Mouse (Mus musculus) heart, embryonic 11.5 days (tissue): Measurements from ENCODE around the gene Plpp4. TPM values are rescaled to one million over a fixed set of nuclear protein-coding genes. Genes with fewer than 3 reads are reported as not detected.

Experiments used
- ATAC-seq: fragments of 200-750 bp; cut with Nextera tagmentation; replicated peaks from 2 replicates; pipeline ENCODE4 v1.8.0; 2017; ENCODE audit warnings: moderate library complexity; ENCODE audit not compliant: insufficient number of reproducible peaks, low FRiP score, low TSS enrichment
- H3K27ac ChIP-seq: fragments of 300-500 bp; sonication (generic); 2 replicates; pipeline ENCODE4 v1.5.1; 2014; ENCODE audit warnings: mild to moderate bottlenecking, low read depth, low read length
- H3K27me3 ChIP-seq: fragments of 300-500 bp; sonication (generic); 2 replicates; pipeline ENCODE4 v1.6.1; 2014; ENCODE audit warnings: mild to moderate bottlenecking, low read length, mixed read lengths; ENCODE audit not compliant: control insufficient read depth, insufficient read depth
- H3K36me3 ChIP-seq: fragments of 300-500 bp; sonication (generic); 2 replicates; pipeline ENCODE4 v1.6.1; 2014; ENCODE audit warnings: mild to moderate bottlenecking, low read length, moderate library complexity, mixed read lengths; ENCODE audit not compliant: control insufficient read depth, insufficient read depth
- H3K4me1 ChIP-seq: fragments of 300-500 bp; sonication (generic); 2 replicates; pipeline ENCODE4 v1.6.1; 2014; ENCODE audit warnings: low read length; ENCODE audit not compliant: control insufficient read depth, insufficient read depth
- H3K4me2 ChIP-seq: fragments of 300-500 bp; sonication (generic); 2 replicates; pipeline ENCODE4 v1.6.1; 2014; ENCODE audit warnings: mild to moderate bottlenecking, moderate library complexity
- H3K4me3 ChIP-seq: fragments of 300-500 bp; sonication (generic); 2 replicates; pipeline ENCODE4 v1.5.1; 2014; ENCODE audit warnings: low read depth, low read length
- H3K9ac ChIP-seq: fragments of 300-500 bp; sonication (generic); 2 replicates; pipeline ENCODE4 v1.6.1; 2014; ENCODE audit warnings: mild to moderate bottlenecking, low read depth, low read length, moderate library complexity
- H3K9me3 ChIP-seq: fragments of 300-500 bp; sonication (generic); replicated peaks from 2 replicates; pipeline ENCODE4 v1.6.1; 2016; ENCODE audit warnings: low read length; ENCODE audit not compliant: control insufficient read depth
- WGBS: fragments of 180-500 bp; shearing (Covaris S2); extraction: QIAGEN DNeasy Blood & Tissue Kit; methylation state at CpG from one replicate; pipeline ENCODE4 v1.1.7; 2014; ENCODE audit not compliant: insufficient replicate concordance; 5-methylcytosine and 5-hydroxymethylcytosine counted together
- polyA plus RNA-seq: library from polyadenylated mRNA; unstranded; fragments of >200 nt; fragmentation: Nextera tagmentation; extraction: Ambion mirVana; gene quantifications from 2 replicates; pipeline ENCODE4 v1.2.1, GENCODE M21; 2014

Gene Plpp4
- polyA plus RNA-seq, 1 experiment from 2014 or later = 0.21 TPM

DNA sequence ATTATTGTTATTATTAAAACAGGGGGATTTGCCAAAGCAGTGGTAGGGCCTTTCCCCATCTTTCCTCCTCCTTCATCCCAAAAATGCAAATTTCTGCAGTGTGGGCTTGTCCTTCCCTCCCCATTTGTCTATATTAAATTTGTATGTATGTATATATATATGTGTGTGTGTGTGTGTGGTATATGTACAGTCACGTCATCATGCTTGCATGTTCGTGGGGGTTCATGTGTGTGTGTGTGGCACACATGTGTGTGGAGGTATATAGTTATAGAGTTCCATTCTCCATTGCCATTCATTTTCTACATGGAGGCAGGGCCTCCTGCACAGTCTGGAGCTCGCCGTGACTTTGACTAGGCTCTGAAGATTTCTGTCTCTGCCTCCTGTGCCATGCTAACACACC, 22.0 kb downstream of the Plpp4 start:
- no peak overlapping the region for H3K9ac ChIP-seq
- no peak for ATAC-seq
- no peak overlapping the region for H3K27ac ChIP-seq
- H3K4me1 ChIP-seq = no peaks in the 10 kb centered on the region
- H3K9me3 ChIP-seq = no peaks in the 10 kb centered on the region
- 83% methylated on average over 4 of the region's 4 CpGs for WGBS
- H3K36me3 ChIP-seq = no peaks in the 10 kb centered on the region
- no peak overlapping the region for H3K4me3 ChIP-seq
- H3K27me3 ChIP-seq = peaks cover 2% of the 10 kb centered on the region; the same call in 1 of the 2 replicates
- H3K4me2 ChIP-seq = no peak overlapping the region

DNA sequence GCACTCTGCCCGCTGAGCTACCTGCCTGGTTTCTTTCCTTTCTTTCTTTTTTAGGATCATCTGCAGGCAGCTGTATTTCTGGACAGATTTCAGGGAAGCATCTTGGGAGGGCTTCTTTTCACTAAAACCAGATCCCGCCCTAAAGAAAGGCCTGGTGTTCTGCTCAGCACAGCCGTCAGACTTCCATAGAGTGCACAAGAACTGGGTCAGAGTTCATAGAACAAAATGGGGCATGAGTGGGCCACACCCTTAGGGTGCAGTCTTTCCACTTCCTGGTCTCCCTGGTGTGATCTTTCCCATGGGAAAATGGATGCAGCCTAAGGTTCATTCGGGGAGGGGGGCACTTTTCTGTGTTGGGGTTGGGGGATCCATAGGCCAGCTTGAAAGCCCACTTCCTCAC, 22.4 kb downstream of the Plpp4 start:
- Histone ChIP-seq H3K27me3 (peaks cover 2% of the 10 kb centered on the region; the same call in 1 of the 2 replicates), H3K9ac (no peak overlapping the region), H3K9me3 (no peaks in the 10 kb centered on the region), H3K27ac (no peak overlapping the region), H3K36me3 (no peaks in the 10 kb centered on the region), H3K4me2 (no peak overlapping the region), H3K4me3 (no peak overlapping the region), H3K4me1 (no peaks in the 10 kb centered on the region)
- WGBS = 60% methylated on average over 4 of the region's 4 CpGs
- no peak for ATAC-seq

DNA sequence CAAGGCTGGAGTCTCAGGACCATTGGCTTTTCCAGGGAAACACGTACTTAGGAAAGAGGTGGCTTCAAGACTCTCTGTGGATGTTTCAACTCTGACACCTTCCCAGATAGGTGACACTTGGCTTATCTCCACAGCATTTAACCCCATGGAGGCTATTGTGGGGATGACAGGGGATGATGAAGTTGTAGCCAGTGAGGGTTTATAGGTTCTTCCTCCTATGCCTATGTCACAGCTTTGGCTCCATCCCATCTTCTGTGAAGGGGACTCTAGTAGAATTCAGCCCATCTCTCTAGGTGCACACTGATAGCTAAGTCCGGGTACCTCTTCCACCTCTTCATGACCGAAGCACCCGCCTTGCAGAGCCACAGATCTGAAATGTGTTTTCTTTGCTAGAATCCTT, 25.1 kb downstream of the Plpp4 start:
- H3K27me3 ChIP-seq = peaks cover 2% of the 10 kb centered on the region; the same call in 1 of the 2 replicates
- no peak overlapping the region for H3K4me3 ChIP-seq
- peaks cover 3% of the 10 kb centered on the region; the same call in 1 of the 2 replicates for H3K4me1 ChIP-seq
- no peak for ATAC-seq
- H3K27ac ChIP-seq = no peak overlapping the region
- no peaks in the 10 kb centered on the region for H3K36me3 ChIP-seq
- H3K9me3 ChIP-seq = no peaks in the 10 kb centered on the region
- no peak overlapping the region for H3K4me2 ChIP-seq
- 73% methylated on average over 4 of the region's 4 CpGs for WGBS
- no peak overlapping the region for H3K9ac ChIP-seq

DNA sequence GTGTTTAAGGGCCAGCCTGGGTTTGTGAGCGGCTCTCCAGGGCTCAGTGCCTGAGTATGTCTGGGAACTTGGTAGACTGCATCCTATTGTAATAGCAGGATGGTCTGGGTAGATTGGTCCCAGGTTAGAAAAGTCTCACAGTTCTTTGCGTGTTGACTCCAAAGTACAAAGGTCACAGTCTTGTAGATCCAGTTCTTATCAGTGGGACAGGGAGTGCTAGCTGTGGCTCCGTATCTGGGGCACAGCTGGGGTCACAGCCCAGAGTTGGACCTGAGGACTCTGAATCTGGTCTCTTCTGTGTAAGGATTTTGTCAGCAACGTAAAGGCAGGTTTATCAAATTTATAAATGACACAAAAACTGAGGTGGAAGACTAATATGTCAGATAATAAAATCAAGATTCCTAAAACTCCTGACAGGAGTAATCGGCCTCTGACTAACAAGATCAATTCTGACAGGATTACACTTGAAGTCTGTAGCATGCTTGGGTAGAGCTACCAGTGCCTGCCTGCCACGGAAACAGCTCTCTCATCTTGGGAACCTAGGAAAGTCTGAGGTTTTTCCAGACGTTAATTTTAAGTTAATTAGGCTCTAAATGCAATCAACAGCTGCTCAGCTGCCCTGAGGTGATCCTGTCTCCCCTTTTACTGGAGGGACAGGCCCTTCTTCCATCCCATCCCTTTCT, 28.5 kb downstream of the Plpp4 start:
- Histone ChIP-seq H3K36me3 (no peaks in the 10 kb centered on the region), H3K9me3 (no peaks in the 10 kb centered on the region), H3K4me2 (no peak overlapping the region), H3K4me3 (no peak overlapping the region), H3K9ac (no peak overlapping the region), H3K27me3 (peaks cover 2% of the 10 kb centered on the region; the same call in 1 of the 2 replicates), H3K27ac (no peak overlapping the region), H3K4me1 (peaks cover 3% of the 10 kb centered on the region; the same call in 1 of the 2 replicates)
- ATAC-seq = no peak
- 37% methylated on average over 7 of the region's 7 CpGs for WGBS

DNA sequence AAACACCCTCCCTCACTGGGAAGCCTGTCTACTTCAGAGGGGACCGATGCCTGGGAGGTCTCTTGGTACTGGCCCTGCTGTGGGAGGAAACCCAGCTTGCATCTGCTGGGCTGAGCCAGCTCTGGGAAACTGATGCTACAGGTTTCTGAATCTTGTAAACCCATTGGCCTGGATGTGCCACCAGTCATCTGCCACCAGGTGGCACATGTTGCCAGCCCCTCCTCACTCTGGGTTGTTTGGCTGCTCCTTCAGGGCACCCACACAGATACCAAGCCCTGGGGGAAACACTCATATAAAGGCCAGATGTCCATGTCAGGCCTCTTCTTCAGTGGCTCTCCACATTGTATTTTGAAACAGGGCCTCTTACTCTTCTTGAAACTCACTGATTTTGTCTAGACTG, 36.4 kb downstream of the Plpp4 start:
- Histone ChIP-seq H3K27me3 (no peaks in the 10 kb centered on the region), H3K4me2 (no peak overlapping the region), H3K27ac (no peak overlapping the region), H3K9me3 (no peaks in the 10 kb centered on the region), H3K4me3 (no peak overlapping the region), H3K4me1 (no peaks in the 10 kb centered on the region), H3K9ac (no peak overlapping the region), H3K36me3 (no peaks in the 10 kb centered on the region)
- no peak for ATAC-seq
- 80% methylated on average over 1 of the region's 1 CpGs for WGBS

DNA sequence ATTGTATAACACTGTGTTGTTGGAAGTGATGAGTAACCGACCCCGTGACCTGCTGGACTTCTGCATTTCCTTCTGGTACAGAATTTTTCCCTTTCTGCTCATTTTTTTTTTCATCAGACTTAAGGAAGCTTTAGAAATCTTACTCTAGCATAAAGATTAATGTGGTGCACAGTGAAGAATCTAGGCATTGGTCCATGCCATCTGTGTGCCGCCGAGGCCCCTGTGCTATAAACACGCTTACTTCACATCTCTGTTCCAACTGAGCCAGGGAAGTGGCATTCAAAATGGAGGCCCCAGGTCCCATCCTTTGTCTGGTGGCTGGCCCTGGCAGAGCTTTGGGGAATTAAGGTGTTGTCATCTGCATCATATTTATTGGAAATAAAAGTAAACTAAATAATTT, 44.8 kb downstream of the Plpp4 start:
- H3K36me3 ChIP-seq = no peaks in the 10 kb centered on the region
- no peak for ATAC-seq
- H3K9me3 ChIP-seq = no peaks in the 10 kb centered on the region
- H3K4me1 ChIP-seq = no peaks in the 10 kb centered on the region
- H3K9ac ChIP-seq = no peak overlapping the region
- WGBS = 88% methylated on average over 5 of the region's 5 CpGs
- no peak overlapping the region for H3K27ac ChIP-seq
- no peak overlapping the region for H3K4me3 ChIP-seq
- no peak overlapping the region for H3K4me2 ChIP-seq
- H3K27me3 ChIP-seq = no peaks in the 10 kb centered on the region

DNA sequence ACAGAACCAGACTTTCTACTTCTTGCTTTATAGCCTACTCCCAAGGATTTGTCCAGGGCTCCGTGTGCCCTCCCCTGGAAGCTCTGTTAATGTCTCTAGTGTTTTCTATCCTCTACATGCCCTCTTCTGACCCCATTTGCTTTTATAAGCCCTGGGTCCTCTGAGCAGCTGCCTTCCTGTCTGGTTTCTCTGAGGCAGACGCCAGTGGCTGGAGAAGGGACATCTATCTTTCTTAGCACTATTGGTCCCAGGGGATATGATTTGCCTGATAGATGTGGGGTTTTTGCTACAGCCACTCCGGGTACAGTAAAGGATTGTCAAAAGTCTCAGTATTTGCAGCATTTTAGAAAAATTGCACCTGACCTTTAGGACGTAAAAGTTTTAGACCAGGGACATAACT, 46.5 kb downstream of the Plpp4 start:
- WGBS = 53% methylated on average over 4 of the region's 4 CpGs
- Histone ChIP-seq H3K9ac (no peak overlapping the region), H3K36me3 (no peaks in the 10 kb centered on the region), H3K4me3 (no peak overlapping the region), H3K4me1 (0 out of 2 replicates have a peak, but pooled peaks cover 3% of the 10 kb centered on the region), H3K9me3 (no peaks in the 10 kb centered on the region), H3K27me3 (no peaks in the 10 kb centered on the region), H3K4me2 (no peak overlapping the region), H3K27ac (no peak overlapping the region)
- ATAC-seq = no peak

DNA sequence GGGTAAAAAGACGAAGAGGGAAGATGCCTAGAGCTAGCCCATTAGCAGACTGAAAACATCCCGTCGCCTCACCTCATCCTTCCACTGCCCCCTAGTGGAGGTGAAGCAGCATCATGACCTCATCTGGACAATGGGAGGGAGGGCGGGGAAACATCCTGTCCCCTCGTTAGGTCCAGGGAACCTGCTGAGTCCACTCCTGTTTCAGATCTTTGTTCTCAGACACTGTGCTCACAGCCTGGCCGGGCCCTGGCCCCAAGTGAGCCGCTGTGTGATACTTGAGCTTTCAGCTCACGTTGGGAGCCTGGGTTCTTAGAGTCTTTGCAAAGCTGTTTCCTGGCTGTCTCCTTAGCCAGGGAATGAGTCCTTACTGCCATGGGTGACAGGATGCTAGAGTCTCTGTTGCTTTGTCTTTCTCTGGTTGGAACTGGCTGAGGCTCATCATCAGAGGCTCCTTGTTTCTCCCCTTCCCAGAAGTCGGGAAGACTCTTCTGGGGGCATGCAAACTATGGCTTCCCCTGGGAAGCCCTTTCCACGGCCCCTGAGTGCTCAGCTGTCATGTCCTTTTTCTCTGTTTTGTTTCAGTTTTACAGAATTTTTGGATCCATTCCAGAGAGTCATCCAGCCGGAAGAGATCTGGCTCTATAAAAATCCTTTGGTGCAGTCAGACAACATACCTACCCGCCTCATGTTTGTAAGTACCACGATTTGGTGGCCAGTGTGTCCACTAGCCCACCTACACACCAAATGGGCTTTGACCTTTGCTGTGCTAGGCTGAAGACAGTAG, 50.4 kb downstream of the Plpp4 start:
- Histone ChIP-seq H3K9ac (no peak overlapping the region), H3K27ac (peak overlapping the region; percentile 15; the same call in 1 of the 2 replicates), H3K4me1 (0 out of 2 replicates have a peak, but pooled peaks cover 5% of the 10 kb centered on the region), H3K4me3 (no peak overlapping the region), H3K4me2 (no peak overlapping the region; the same call in 1 of the 2 replicates), H3K9me3 (no peaks in the 10 kb centered on the region), H3K36me3 (no peaks in the 10 kb centered on the region), H3K27me3 (no peaks in the 10 kb centered on the region)
- ATAC-seq = no peak
- 26% methylated on average over 13 of the region's 13 CpGs for WGBS
